Mouse (Mus musculus): ENCODE results near the gene BC048679. TPM values are rescaled to one million over a fixed set of nuclear protein-coding genes. Genes with fewer than 3 reads are reported as not detected.

Gene BC048679
- total and polyA plus RNA-seq, 2 experiments from 2014 or later = not detected

DNA sequence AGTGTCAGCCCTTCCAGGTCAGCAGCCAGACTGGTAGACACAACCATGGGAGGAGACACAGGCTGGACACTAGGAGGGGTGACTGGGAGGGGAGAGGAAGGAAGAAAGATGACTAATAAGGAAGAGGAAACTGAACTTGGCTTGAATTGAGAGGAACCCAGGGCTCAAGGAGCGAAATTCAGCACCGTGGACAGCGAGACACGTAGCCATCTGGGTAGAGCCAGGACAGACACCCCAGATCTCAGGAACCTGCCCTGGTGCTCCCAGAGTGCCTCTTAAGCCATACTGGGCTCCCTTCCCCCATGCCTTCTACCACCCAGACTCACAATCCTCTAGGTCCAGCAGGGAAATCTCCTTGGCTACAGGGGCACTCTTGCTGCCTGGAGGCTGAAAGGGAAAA is 34.0 kb downstream of the BC048679 start:
- Histone ChIP-seq H3K9ac (replicated peaks; ENCODE audit: low read length, poor library complexity, severe bottlenecking) (no peak overlapping the region), H3K27ac (ENCODE audit: low read depth, low read length) (no peak overlapping the region), H3K9me3 (ENCODE audit: low read length) (no peaks in the 10 kb centered on the region), H3K4me3 (ENCODE audit: low read depth, low read length) (no peak overlapping the region), H3K4me2 (ENCODE audit: low read depth, low read length, poor library complexity, severe bottlenecking) (no peak overlapping the region), H3K27me3 (ENCODE audit: insufficient read depth, low read length) (no peaks in the 10 kb centered on the region), H3K36me3 (ENCODE audit: insufficient read depth, low read length) (peaks cover 55% of the 10 kb centered on the region), H3K4me1 (ENCODE audit: insufficient read depth, low read length) (no peaks in the 10 kb centered on the region)
- no peak for ATAC-seq (ENCODE audit: low FRiP score)
- WGBS = 4% methylated on average over 4 of the region's 4 CpGs
- no peak for TF ChIP-seq CTCF (IDR thresholded peaks at IDR 0.05)
- DNase-seq (ENCODE audit: low spot score) = no peak

- no peak overlapping the region for H3K4me2 ChIP-seq (ENCODE audit: low read depth, low read length, poor library complexity, severe bottlenecking)
- H3K4me1 ChIP-seq (ENCODE audit: insufficient read depth, low read length) = no peaks in the 10 kb centered on the region
- H3K4me3 ChIP-seq (ENCODE audit: low read depth, low read length) = no peak overlapping the region
- no peak for TF ChIP-seq CTCF (IDR thresholded peaks at IDR 0.05)
- H3K27me3 ChIP-seq (ENCODE audit: insufficient read depth, low read length) = no peaks in the 10 kb centered on the region
- 86% methylated on average over 3 of the region's 3 CpGs for WGBS
- H3K9me3 ChIP-seq (ENCODE audit: low read length) = no peaks in the 10 kb centered on the region
- ATAC-seq (ENCODE audit: low FRiP score) = no peak
- H3K9ac ChIP-seq (replicated peaks; ENCODE audit: low read length, poor library complexity, severe bottlenecking) = no peak overlapping the region
- no peak for DNase-seq (ENCODE audit: low spot score)
- no peak overlapping the region for H3K27ac ChIP-seq (ENCODE audit: low read depth, low read length)
- H3K36me3 ChIP-seq (ENCODE audit: insufficient read depth, low read length) = peaks cover 51% of the 10 kb centered on the region
Observed at GRCm38 (mm10) chr7:81462815-81463214, 35.3 kb downstream of the BC048679 start.

DNA sequence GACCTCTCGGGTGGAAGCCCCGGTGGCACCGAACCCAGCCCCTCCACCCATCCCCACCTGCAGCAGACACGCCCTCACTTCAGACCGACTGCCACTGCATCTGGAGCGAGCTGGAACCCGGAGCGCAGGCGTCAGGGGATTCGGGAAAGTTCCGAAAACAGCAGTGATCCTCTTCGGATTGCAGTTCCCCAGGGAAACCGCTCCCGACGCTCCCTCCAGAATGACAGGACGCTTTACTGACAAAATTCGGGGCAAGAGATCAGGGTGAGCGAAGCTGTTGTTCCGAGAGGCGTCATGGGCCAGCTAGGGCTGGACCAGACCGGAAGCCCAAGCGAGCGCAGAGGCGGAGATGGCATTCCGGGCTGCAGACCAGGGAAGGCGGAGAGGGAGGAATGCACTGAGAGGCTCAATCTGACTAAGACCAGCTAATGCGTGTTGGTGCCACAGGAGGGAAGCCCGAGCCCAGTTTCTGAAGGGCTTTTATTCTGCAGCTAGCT is 42.9 kb downstream of the BC048679 start, which contains the start of gene Cpeb1:
Cpeb1 (minus strand) TSS at position 311 of the 497 bp plus-strand sequence.
- Histone ChIP-seq H3K4me1 (ENCODE audit: insufficient read depth, low read length) (peaks cover 9% of the 10 kb centered on the region; the same call in 1 of the 2 replicates), H3K9me3 (ENCODE audit: low read length) (no peaks in the 10 kb centered on the region), H3K36me3 (ENCODE audit: insufficient read depth, low read length) (no peaks in the 10 kb centered on the region), H3K9ac (replicated peaks; ENCODE audit: low read length, poor library complexity, severe bottlenecking) (peak within 1 kb of the TSS; percentile 51), H3K27ac (ENCODE audit: low read depth, low read length) (no peak within 1 kb of the TSS), H3K4me2 (ENCODE audit: low read depth, low read length, poor library complexity, severe bottlenecking) (peak within 1 kb of the TSS; percentile 72), H3K4me3 (ENCODE audit: low read depth, low read length) (peak within 1 kb of the TSS; percentile 55), H3K27me3 (ENCODE audit: insufficient read depth, low read length) (peaks cover 33% of the 10 kb centered on the region)
- peak; percentile 67 for TF ChIP-seq CTCF (IDR thresholded peaks at IDR 0.05)
- peak; percentile 79 for ATAC-seq (ENCODE audit: low FRiP score)
- under 1% methylated on average over 28 of the region's 28 CpGs for WGBS
- DNase-seq (ENCODE audit: low spot score) = peak; percentile 78

GRCm38 (mm10) chr7:81454331-81455039 is 43.6 kb downstream of the BC048679 start:
- no peaks in the 10 kb centered on the region for H3K9me3 ChIP-seq (ENCODE audit: low read length)
- ATAC-seq (ENCODE audit: low FRiP score) (peak; percentile 64), DNase-seq (ENCODE audit: low spot score) (peak; percentile 39)
- H3K4me3 ChIP-seq (ENCODE audit: low read depth, low read length) = peak overlapping the region; percentile 55
- H3K27me3 ChIP-seq (ENCODE audit: insufficient read depth, low read length) = peaks cover 33% of the 10 kb centered on the region
- TF ChIP-seq CTCF (IDR thresholded peaks at IDR 0.05) = no peak
- no peaks in the 10 kb centered on the region for H3K36me3 ChIP-seq (ENCODE audit: insufficient read depth, low read length)
- H3K9ac ChIP-seq (replicated peaks; ENCODE audit: low read length, poor library complexity, severe bottlenecking) = peak overlapping the region; percentile 51
- peak overlapping the region; percentile 72 for H3K4me2 ChIP-seq (ENCODE audit: low read depth, low read length, poor library complexity, severe bottlenecking)
- WGBS = 1% methylated on average over 50 of the region's 87 CpGs
- peaks cover 9% of the 10 kb centered on the region; the same call in 1 of the 2 replicates for H3K4me1 ChIP-seq (ENCODE audit: insufficient read depth, low read length)
- no peak overlapping the region for H3K27ac ChIP-seq (ENCODE audit: low read depth, low read length)

DNA sequence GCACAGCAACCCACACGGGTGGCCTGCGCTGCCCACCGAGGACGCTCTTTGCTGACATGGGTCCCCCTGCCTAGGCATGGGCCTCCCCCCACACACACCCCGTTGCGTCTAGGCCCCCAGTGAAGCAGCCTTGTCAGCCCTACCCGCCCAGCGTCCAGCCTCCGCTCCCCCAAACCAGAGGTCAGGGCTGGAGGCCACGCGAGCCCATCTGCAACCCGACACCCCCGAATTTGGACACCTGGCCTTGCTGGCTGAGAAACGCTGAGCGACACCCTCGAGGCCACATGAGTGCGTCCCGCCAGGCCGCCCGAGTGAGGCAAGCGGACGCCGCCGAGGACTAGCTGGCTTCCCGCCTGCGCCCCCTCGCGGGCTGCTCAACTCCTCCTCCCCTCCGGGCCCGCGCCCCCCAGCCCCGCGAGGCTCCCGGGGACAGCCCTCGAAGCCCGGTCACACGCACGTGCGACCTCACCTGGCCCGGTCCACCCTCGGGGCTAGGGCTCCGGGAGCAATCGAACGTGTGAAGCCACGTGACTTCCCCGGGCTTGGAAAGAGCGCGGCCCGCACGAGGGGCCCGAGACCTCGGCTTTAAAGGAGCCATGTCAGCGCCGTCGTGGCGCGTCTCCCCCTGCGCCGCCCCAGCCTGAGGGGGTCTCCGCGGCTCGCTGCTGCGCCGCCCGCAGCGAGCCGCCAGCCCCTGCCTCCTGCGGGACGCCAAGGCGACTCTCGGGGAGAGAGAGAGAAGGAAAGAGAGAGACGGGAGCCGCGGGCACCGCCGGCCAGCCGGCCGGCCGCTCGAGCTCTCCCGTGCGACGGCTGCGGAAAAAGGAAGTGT is 44.4 kb downstream of the BC048679 start:
- Histone ChIP-seq H3K27ac (ENCODE audit: low read depth, low read length) (no peak overlapping the region), H3K4me1 (ENCODE audit: insufficient read depth, low read length) (peaks cover 9% of the 10 kb centered on the region; the same call in 1 of the 2 replicates), H3K9ac (replicated peaks; ENCODE audit: low read length, poor library complexity, severe bottlenecking) (peak overlapping the region; percentile 51; the same call in 1 of the 2 replicates), H3K36me3 (ENCODE audit: insufficient read depth, low read length) (no peaks in the 10 kb centered on the region), H3K9me3 (ENCODE audit: low read length) (no peaks in the 10 kb centered on the region), H3K27me3 (ENCODE audit: insufficient read depth, low read length) (peaks cover 33% of the 10 kb centered on the region), H3K4me3 (ENCODE audit: low read depth, low read length) (peak overlapping the region; percentile 55), H3K4me2 (ENCODE audit: low read depth, low read length, poor library complexity, severe bottlenecking) (peak overlapping the region; percentile 72)
- DNase-seq (ENCODE audit: low spot score) (peak; percentile 40), ATAC-seq (ENCODE audit: low FRiP score) (peak; percentile 39; the same call in 1 of the 2 replicates)
- WGBS = 3% methylated on average over 79 of the region's 84 CpGs
- peak; percentile 44 for TF ChIP-seq CTCF (IDR thresholded peaks at IDR 0.05)
